Mouse (Mus musculus) kidney, adult 18-20 months (tissue): ENCODE data around the gene Fzd2.
A peak's percentile ranks its signal among the peaks of the same experiment; 100 is the strongest.
"Not testable (repeated sequence)": the region's sequence is repeated elsewhere in the genome, so short reads cannot be mapped to it uniquely, and the experiment has no call there.

Experiments used
- DNase-seq: peaks from one replicate; pipeline ENCODE4 v3.0.0; 2021

Gene Fzd2

GRCm38 (mm10) chr11:102581281-102582015, 22.7 kb upstream of the Fzd2 start:
- no peak for DNase-seq

DNA sequence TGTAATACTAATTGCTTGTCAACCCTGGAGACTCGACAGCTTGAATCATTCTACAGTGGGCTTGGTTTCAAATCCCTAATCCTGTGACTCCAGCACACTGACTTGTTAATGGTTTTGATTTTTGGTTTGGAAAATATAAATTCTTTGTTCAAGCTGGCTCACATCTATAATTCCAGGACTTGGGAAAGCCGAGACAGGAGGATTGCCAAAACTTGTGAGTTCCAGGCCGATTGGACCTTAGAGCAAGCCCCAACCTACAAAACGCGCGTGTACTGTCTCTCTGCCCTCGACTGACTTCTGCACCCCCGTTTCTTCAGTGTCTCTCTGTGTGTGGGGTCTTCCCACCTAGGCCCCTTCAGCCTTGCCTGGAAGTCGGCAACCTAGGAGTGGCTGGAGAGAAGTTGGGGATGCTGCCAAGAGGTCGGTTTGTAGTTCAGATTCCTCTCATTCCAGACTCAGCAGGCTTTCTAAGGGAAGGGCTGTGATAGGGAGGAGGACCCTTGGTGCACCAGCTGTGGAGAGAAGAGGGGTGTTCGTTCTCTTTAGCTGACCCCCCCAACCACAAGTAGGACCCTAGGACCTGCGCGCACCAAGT, 22.1 kb upstream of the Fzd2 start:
- peak; percentile 41 for DNase-seq

DNA sequence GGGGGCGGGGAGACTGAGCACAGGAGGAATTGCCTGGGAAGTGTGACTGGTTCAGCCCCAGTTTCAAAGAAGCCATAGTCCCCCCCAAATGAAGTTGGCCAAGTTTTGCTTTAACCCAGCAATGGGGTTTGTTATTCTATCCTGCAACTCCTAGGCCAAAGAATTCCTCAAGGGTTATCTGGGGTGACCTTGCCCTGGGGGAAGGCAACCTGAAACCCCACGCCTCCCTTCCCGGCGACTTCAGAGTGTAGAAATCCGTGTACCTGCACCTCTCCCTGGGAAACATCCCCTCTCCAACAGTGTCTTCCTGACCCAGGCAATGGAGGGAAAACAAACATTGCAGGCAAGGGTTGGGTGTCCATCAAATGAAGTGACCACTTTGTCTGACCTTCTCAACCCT, 21.5 kb upstream of the Fzd2 start:
- no peak for DNase-seq

- no peak for DNase-seq
Measured at GRCm38 (mm10) chr11:102586445-102587130, 17.6 kb upstream of the Fzd2 start.

- no peak for DNase-seq
Measured at GRCm38 (mm10) chr11:102587554-102587953, 16.6 kb upstream of the Fzd2 start.

- no peak for DNase-seq
Measured at GRCm38 (mm10) chr11:102595341-102595820, 8.8 kb upstream of the Fzd2 start.

DNA sequence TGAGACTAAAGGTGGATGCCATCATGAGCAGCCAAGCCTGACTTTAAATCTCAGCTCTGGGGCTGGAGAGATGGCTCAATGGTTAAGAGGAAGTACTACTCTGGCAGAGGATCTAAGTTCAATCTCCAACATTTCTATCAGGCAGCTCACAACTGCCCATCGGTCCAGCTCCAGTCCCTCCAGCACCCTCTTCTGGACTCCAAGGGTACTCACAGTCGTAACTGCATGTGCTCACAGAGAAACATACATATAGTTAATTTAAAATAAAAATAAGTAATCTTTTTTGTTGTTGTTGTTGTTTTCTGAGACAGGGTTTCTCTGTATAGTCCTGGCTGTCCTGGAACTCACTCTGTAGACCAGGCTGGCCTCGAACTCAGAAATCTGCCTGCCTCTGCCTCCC, 4.3 kb upstream of the Fzd2 start:
- DNase-seq: no peak

DNA sequence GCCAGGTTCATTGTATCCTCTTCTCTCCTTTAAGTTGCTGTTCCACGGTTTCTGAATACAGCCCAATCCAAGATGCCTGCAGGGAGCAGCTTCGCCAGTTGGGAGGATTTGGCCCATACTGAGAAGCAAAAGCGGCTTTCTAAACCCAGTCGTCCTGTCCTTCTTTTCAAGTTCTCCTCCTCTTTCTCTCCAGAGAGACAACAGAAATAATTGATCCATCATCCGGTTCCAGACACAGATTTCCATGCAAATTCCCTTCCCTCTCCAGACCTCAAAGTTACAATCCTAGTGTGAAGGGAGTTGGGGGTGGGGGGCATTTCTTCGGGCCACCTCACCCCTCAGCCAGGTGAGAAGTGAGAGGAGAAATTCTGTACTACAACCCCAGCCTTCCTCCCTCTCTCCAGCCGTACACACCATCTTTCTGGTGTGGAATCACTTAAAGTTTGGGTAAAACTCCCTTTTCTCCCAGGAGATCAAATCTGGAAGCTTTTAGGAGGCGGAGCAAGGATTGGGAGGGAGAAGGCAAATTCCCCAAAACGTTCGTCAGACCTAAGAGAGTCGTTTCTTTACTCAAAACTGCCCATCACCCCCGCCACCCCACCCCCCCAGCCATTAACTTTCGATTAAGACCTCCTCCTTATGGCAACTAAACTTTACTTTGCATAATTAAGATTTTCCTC, 1.2 kb upstream of the Fzd2 start:
- DNase-seq: no peak

GRCm38 (mm10) chr11:102603496-102603850, 723 bp upstream of the Fzd2 start:
- DNase-seq: peak; percentile 45

DNA sequence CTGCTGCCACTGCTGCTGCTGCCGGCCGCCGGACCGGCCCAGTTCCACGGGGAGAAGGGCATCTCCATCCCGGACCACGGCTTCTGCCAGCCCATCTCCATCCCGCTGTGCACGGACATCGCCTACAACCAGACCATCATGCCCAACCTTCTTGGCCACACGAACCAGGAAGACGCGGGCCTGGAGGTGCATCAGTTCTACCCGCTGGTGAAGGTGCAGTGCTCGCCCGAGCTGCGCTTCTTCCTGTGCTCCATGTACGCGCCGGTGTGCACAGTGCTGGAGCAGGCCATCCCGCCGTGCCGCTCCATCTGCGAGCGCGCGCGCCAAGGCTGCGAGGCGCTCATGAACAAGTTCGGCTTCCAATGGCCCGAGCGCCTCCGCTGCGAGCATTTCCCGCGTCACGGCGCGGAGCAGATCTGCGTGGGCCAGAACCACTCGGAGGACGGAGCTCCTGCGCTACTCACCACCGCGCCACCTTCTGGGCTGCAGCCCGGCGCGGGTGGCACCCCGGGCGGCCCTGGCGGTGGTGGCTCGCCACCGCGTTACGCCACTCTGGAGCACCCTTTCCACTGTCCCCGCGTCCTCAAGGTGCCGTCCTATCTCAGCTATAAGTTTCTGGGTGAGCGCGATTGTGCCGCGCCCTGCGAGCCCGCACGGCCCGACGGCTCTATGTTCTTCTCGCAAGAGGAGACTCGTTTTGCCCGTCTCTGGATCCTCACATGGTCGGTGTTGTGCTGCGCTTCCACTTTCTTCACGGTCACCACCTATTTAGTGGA, 769 bp downstream of the Fzd2 start:
- DNase-seq: peak; percentile 55

DNA sequence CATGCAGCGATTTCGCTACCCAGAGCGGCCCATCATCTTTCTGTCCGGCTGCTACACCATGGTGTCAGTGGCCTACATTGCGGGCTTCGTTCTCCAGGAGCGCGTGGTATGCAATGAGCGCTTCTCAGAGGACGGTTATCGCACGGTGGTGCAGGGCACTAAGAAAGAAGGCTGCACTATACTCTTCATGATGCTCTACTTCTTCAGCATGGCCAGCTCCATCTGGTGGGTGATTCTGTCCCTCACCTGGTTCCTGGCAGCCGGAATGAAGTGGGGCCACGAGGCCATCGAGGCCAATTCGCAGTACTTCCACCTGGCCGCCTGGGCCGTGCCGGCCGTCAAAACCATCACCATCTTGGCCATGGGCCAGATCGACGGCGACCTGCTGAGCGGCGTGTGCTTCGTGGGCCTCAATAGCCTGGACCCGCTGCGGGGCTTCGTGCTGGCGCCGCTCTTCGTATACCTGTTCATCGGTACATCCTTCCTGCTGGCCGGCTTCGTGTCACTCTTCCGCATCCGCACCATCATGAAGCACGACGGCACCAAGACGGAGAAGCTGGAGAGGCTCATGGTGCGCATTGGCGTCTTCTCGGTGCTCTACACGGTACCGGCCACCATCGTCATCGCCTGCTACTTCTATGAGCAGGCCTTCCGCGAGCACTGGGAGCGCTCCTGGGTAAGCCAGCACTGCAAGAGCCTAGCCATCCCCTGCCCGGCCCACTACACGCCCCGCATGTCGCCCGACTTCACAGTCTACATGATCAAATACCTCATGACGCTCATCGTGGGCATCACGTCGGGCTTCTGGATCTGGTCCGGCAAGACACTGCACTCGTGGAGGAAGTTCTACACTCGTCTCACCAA, 1.6 kb downstream of the Fzd2 start:
- no peak for DNase-seq

- DNase-seq: no peak
Measured at GRCm38 (mm10) chr11:102606751-102607171, 2.6 kb downstream of the Fzd2 start.

DNA sequence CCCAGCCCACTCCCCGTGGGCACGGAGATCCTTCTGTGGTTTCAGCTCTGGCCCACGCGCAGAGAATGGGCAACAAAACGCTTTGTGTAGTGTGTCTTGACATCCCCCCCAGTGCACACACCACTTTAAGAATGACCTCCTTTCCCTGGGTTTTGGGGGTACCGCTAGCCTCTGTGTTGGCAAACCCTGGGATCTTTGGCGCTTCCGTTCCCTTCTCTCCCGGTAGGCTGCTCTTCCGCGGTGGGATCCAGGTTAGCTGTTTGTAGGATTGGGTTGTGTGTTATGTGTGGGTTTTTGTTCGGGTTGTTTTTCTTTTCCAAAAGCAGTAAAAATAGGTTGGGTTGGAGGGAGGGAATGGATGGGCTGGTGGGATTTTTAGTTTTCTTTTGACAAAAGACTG, 3.0 kb downstream of the Fzd2 start:
- not testable (repeated sequence) for DNase-seq

GRCm38 (mm10) chr11:102607686-102608548, 3.7 kb downstream of the Fzd2 start:
- DNase-seq: no peak

- DNase-seq: no peak
Measured at GRCm38 (mm10) chr11:102608691-102609090, 4.5 kb downstream of the Fzd2 start.

- no peak for DNase-seq
Measured at GRCm38 (mm10) chr11:102609483-102609882, 5.3 kb downstream of the Fzd2 start.

DNA sequence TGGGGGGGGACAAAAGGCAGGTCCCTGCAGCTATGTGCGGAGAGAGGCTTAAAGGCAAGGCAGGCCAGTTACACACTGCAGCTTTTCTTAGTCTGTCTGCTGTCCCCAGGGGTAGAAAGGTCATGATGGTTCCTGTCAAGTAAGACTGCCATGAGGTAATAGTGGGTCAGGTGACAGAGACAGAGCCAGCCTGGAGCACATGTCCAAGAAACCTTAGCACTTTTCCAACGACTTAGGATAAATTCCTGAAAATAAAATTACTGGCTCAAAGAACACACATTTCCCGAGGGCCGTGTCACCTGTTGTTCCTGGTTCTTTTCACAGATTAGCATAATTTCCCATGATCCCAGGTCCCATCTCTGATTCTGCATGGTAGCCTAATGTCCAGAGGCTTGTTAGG, 6.1 kb downstream of the Fzd2 start:
- DNase-seq: no peak

- DNase-seq: no peak
Measured at GRCm38 (mm10) chr11:102610675-102611316, 6.6 kb downstream of the Fzd2 start.

DNA sequence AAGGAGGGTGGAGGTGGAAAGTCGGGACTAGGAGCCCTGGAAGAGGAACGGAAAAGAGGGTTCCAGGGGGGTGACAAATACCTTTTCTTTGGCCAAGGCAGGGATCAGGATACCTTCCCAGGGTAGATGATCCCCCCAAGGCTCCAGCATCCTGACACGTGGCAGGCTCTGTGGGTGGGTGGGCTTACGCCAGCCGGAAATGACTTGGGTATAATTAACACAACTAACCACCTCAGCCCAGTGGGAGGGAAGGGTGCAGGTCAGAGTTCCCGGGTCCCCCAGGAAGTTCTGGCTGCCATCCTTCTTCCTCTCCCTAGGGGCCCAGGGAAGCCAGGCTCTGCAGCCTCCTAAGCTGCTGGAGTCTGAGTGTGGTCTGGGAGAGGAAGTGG, 7.1 kb downstream of the Fzd2 start:
- DNase-seq: no peak

GRCm38 (mm10) chr11:102619449-102619848, 15.3 kb downstream of the Fzd2 start:
- no peak for DNase-seq
